Mouse (Mus musculus) liver, embryonic 15.5 days (tissue): ENCODE measurements around the gene Zcchc7. TPM values are rescaled to one million over a fixed set of nuclear protein-coding genes. Genes with fewer than 3 reads are reported as not detected.

ENCODE experiments used
- microRNA-seq: library from miRNA; unstranded; fragments of <30 nt; microRNA quantifications from one replicate; pipeline ENCODE4, GENCODE M21; 2016
- polyA plus RNA-seq: library from polyadenylated mRNA; unstranded; fragments of >200 nt; fragmentation: Nextera tagmentation; extraction: Ambion mirVana; gene quantifications from 2 replicates; pipeline ENCODE4 v1.2.1, GENCODE M21; 2015

Gene Zcchc7
- polyA plus RNA-seq, 1 experiment from 2014 or later: 13.0 TPM

Small RNA genes within 50 kb of the gene (microRNA-seq; reads per million reads assigned to microRNA genes)
- not detected for gene Gm22639

Other genes with a start within 250 kb of the Zcchc7 start
- gene Pax5, start 45.4 kb upstream of the Zcchc7 start, polyA plus RNA-seq: 0.26 and 0.28 TPM in 2 replicates
- 125 and 146 TPM in 2 replicates for gene Grhpr, start 225.5 kb downstream of the Zcchc7 start, polyA plus RNA-seq